Mouse (Mus musculus): Measurements from ENCODE around the gene Pde4c. TPM values are rescaled to one million over a fixed set of nuclear protein-coding genes. Genes with fewer than 3 reads are reported as not detected.

Gene Pde4c
- total and polyA plus RNA-seq, 2 experiments from 2014 or later = 0.23 to 0.48 TPM

DNA sequence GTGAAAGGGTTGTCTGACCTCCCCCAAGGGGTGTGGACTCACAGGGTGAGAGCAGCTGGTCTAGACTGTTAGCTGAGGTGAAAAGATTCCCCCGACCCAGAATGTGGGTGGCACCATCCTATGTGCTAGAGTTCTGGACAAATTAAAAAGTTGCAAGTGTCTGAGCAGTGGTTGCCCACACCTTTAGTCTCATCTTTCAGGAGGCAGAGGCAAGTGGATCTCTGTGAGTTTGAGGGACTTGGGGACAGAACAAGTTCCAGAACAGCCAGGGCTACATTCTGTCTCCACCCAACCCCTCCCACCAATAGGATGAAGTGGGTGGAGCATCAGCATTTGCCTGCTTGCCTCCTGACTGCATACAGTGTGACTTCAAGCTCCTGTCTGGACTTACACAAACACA lies 38.6 kb downstream of the Pde4c start:
- no peak overlapping the region for H3K4me3 ChIP-seq (ENCODE audit: low read depth, low read length)
- H3K4me2 ChIP-seq (ENCODE audit: low read depth) = no peak overlapping the region
- no peak overlapping the region for H3K9ac ChIP-seq
- H3K27me3 ChIP-seq (ENCODE audit: insufficient read depth, low read length) = no peaks in the 10 kb centered on the region; the same call in 1 of the 2 replicates
- H3K4me1 ChIP-seq (ENCODE audit: insufficient read depth) = 0 out of 2 replicates have a peak, but pooled peaks cover 5% of the 10 kb centered on the region
- no peak overlapping the region for H3K27ac ChIP-seq (ENCODE audit: low read depth, low read length)
- WGBS = 85% methylated on average over 1 of the region's 1 CpGs
- DNase-seq (no peak), ATAC-seq (no peak)
- no peaks in the 10 kb centered on the region for H3K9me3 ChIP-seq (ENCODE audit: low read length)
- peaks cover 19% of the 10 kb centered on the region for H3K36me3 ChIP-seq (ENCODE audit: insufficient read depth)
- TF ChIP-seq CTCF (IDR thresholded peaks at IDR 0.05; ENCODE audit: low read depth) = no peak

- Histone ChIP-seq H3K4me2 (ENCODE audit: low read depth) (no peak overlapping the region), H3K9ac (no peak overlapping the region), H3K4me1 (ENCODE audit: insufficient read depth) (0 out of 2 replicates have a peak, but pooled peaks cover 5% of the 10 kb centered on the region), H3K9me3 (ENCODE audit: low read length) (no peaks in the 10 kb centered on the region), H3K4me3 (ENCODE audit: low read depth, low read length) (no peak overlapping the region), H3K36me3 (ENCODE audit: insufficient read depth) (peaks cover 19% of the 10 kb centered on the region), H3K27me3 (ENCODE audit: insufficient read depth, low read length) (no peaks in the 10 kb centered on the region; the same call in 1 of the 2 replicates), H3K27ac (ENCODE audit: low read depth, low read length) (no peak overlapping the region)
- 5% methylated on average over 3 of the region's 3 CpGs for WGBS
- DNase-seq (peak; percentile 41), ATAC-seq (no peak)
- peak; percentile 81 for TF ChIP-seq CTCF (IDR thresholded peaks at IDR 0.05; ENCODE audit: low read depth)
Measured at GRCm38 (mm10) chr8:70763354-70763753, 39.8 kb downstream of the Pde4c start.

- Histone ChIP-seq H3K27me3 (ENCODE audit: insufficient read depth, low read length) (no peaks in the 10 kb centered on the region; the same call in 1 of the 2 replicates), H3K36me3 (ENCODE audit: insufficient read depth) (peaks cover 20% of the 10 kb centered on the region), H3K9me3 (ENCODE audit: low read length) (no peaks in the 10 kb centered on the region), H3K4me1 (ENCODE audit: insufficient read depth) (0 out of 2 replicates have a peak, but pooled peaks cover 5% of the 10 kb centered on the region), H3K27ac (ENCODE audit: low read depth, low read length) (no peak overlapping the region), H3K4me2 (ENCODE audit: low read depth) (no peak overlapping the region), H3K4me3 (ENCODE audit: low read depth, low read length) (no peak overlapping the region), H3K9ac (no peak overlapping the region)
- WGBS = 87% methylated on average over 8 of the region's 8 CpGs
- TF ChIP-seq CTCF (IDR thresholded peaks at IDR 0.05; ENCODE audit: low read depth) = no peak
- ATAC-seq = no peak
- DNase-seq = no peak
Measured at GRCm38 (mm10) chr8:70764026-70764425, 40.5 kb downstream of the Pde4c start.

GRCm38 (mm10) chr8:70764676-70765075 lies 41.2 kb downstream of the Pde4c start:
- no peak for ATAC-seq
- DNase-seq = no peak
- Histone ChIP-seq H3K27me3 (ENCODE audit: insufficient read depth, low read length) (no peaks in the 10 kb centered on the region; the same call in 1 of the 2 replicates), H3K4me2 (ENCODE audit: low read depth) (no peak overlapping the region), H3K4me3 (ENCODE audit: low read depth, low read length) (no peak overlapping the region), H3K36me3 (ENCODE audit: insufficient read depth) (peaks cover 25% of the 10 kb centered on the region), H3K27ac (ENCODE audit: low read depth, low read length) (no peak overlapping the region), H3K4me1 (ENCODE audit: insufficient read depth) (0 out of 2 replicates have a peak, but pooled peaks cover 5% of the 10 kb centered on the region), H3K9ac (no peak overlapping the region), H3K9me3 (ENCODE audit: low read length) (no peaks in the 10 kb centered on the region)
- TF ChIP-seq CTCF (IDR thresholded peaks at IDR 0.05; ENCODE audit: low read depth) = no peak
- 95% methylated on average over 13 of the region's 13 CpGs for WGBS

DNA sequence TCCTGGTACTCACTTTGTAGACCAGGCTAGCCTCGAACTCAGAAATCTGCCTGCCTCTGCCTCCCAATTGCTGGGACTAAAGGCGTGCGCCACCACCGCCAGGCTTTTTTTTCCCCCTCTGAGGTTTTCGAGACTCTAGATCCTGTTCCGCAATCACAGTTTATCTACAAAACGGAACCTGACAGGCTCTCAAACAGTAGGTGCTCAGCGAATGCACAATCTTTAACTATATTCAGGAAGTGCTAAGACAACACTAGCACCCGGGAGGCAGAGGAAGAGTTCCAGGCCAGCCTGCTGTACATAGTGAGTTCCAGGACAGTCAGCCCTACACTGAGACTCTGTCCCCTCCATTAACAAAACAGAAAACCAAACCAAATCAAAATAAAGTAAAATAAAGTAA lies 41.8 kb downstream of the Pde4c start:
- TF ChIP-seq CTCF (IDR thresholded peaks at IDR 0.05; ENCODE audit: low read depth) = no peak
- ATAC-seq (no peak), DNase-seq (no peak)
- no peak overlapping the region for H3K4me3 ChIP-seq (ENCODE audit: low read depth, low read length)
- peaks cover 32% of the 10 kb centered on the region for H3K36me3 ChIP-seq (ENCODE audit: insufficient read depth)
- WGBS = 83% methylated on average over 9 of the region's 9 CpGs
- H3K4me1 ChIP-seq (ENCODE audit: insufficient read depth) = 0 out of 2 replicates have a peak, but pooled peaks cover 5% of the 10 kb centered on the region
- no peak overlapping the region for H3K27ac ChIP-seq (ENCODE audit: low read depth, low read length)
- no peaks in the 10 kb centered on the region for H3K9me3 ChIP-seq (ENCODE audit: low read length)
- H3K27me3 ChIP-seq (ENCODE audit: insufficient read depth, low read length) = no peaks in the 10 kb centered on the region; the same call in 1 of the 2 replicates
- H3K9ac ChIP-seq = no peak overlapping the region
- no peak overlapping the region for H3K4me2 ChIP-seq (ENCODE audit: low read depth)

- H3K4me1 ChIP-seq (ENCODE audit: insufficient read depth) = 0 out of 2 replicates have a peak, but pooled peaks cover 5% of the 10 kb centered on the region
- H3K9me3 ChIP-seq (ENCODE audit: low read length) = no peaks in the 10 kb centered on the region
- DNase-seq (no peak), ATAC-seq (no peak)
- peak overlapping the region; percentile 31 for H3K9ac ChIP-seq
- no peak overlapping the region for H3K27ac ChIP-seq (ENCODE audit: low read depth, low read length)
- H3K4me2 ChIP-seq (ENCODE audit: low read depth) = peak overlapping the region; percentile 46
- no peak for TF ChIP-seq CTCF (IDR thresholded peaks at IDR 0.05; ENCODE audit: low read depth)
- WGBS = 5% methylated on average over 34 of the region's 34 CpGs
- H3K27me3 ChIP-seq (ENCODE audit: insufficient read depth, low read length) = no peaks in the 10 kb centered on the region; the same call in 1 of the 2 replicates
- peaks cover 39% of the 10 kb centered on the region for H3K36me3 ChIP-seq (ENCODE audit: insufficient read depth)
- H3K4me3 ChIP-seq (ENCODE audit: low read depth, low read length) = peak overlapping the region; percentile 13
Measured at GRCm38 (mm10) chr8:70765838-70766570, 42.5 kb downstream of the Pde4c start.
